Mouse (Mus musculus): Measurements from ENCODE around the gene Cypt2.
"Not testable (repeated sequence)": the region's sequence is repeated elsewhere in the genome, so short reads cannot be mapped to it uniquely, and the experiment has no call there.

The Cypt2 gene

GRCm38 (mm10) chrX:105499472-105499871, at the start of gene Cypt2:
TSS of gene Cypt2 (plus strand) at chrX:105499772.
- not testable (repeated sequence) for DNase-seq

DNA sequence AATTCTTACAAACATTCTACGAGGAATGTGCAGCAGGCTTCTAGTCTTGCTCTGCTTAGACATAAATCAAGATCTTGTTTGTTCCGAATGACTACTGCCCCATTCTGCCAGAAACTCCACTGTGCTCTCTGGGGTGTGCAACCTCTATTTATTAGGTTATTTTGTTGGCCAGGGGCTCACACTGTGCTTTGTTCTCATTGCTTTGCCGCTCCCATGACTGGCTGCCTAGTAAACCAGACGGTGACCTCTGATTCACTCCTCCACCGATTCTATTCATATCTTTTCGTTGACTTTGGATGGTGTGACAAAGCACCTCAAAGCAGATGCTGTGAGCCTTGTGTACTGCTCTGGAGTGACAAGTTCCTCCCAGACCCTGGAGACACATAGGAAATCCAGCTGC, 46.7 kb downstream of the Cypt2 start:
- no peak for DNase-seq
